Comparison of ENCODE assay signal across 20 mouse cellular contexts in the genomic region with DNA sequence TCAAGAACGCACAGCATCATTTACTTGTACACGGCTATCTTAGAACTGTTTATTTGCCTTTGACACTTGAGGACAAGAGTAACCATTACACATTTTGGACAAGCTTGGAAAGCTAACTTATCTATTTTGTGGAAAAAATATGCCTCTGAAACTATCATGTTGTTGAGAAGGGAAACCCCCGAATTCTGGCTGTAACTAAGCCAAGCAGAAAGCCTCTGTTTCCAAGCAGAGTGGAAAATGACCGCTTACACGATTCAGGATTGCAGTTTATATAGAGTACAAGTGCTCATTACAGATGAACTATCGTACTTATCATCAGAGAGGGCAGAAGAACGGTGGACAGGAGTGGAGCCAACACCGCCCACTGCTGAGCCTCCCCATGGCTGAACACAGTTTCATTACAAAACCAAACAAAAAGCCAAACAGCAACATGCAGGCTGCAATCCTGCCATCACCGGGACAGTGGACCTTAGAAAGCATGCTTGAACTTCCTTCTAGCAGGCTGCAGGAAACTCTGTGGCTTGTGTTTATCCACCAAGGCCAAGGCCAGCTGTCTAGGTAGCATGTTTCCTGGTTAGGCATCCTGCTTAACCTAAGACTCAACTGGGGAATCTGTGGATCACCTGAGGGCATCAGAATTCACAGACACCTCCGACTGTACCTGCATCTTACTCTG.
DNase-seq lines count a peak whose midpoint lies in the region; ATAC-seq and TF ChIP-seq lines count a peak whose summit lies in the region.
"Had no signal": no experiment of that assay in that cellular context is flagged by ENCODE, and none has a peak within 500 bp of the region (broad histone marks: within the 10 kb centered on the region; RNA-seq: fewer than 3 reads in every experiment).

No protein-coding gene starts in this region.

- H3K4me3 ChIP-seq in gastrocnemius, adult 2 months, result no peak overlapping the region
- no peak overlapping the region for H3K4me3 ChIP-seq in midbrain, embryonic 10.5 days
- no peak overlapping the region for H3K4me3 ChIP-seq in midbrain, embryonic 11.5 days (ENCODE audit: low read depth, low read length)
- no peak overlapping the region for H3K4me3 ChIP-seq in hindbrain, embryonic 14.5 days (replicated peaks; ENCODE audit: low read length)
- no peak overlapping the region for H3K4me3 ChIP-seq in stomach, embryonic 16.5 days (replicated peaks; ENCODE audit: low read length)
- H3K4me3 ChIP-seq: forebrain, embryonic 12.5 days; heart, adult 2 months; liver, embryonic 12.5 days had no signal

- no peaks in the 10 kb centered on the region for H3K36me3 ChIP-seq in midbrain, embryonic 10.5 days
- no peaks in the 10 kb centered on the region for H3K36me3 ChIP-seq in midbrain, embryonic 11.5 days (ENCODE audit: control insufficient read depth, insufficient read depth, low read length)
- no peaks in the 10 kb centered on the region for H3K36me3 ChIP-seq in hindbrain, embryonic 14.5 days (replicated peaks; ENCODE audit: control insufficient read depth, insufficient read depth)
- no peaks in the 10 kb centered on the region for H3K36me3 ChIP-seq in stomach, embryonic 16.5 days (ENCODE audit: control insufficient read depth, insufficient read depth, low read length)
- H3K36me3 ChIP-seq: forebrain, embryonic 12.5 days; liver, embryonic 12.5 days had no signal

- H3K27me3 ChIP-seq in midbrain, embryonic 10.5 days (ENCODE audit: low read depth, poor library complexity, severe bottlenecking), result no peaks in the 10 kb centered on the region
- no peaks in the 10 kb centered on the region for H3K27me3 ChIP-seq in midbrain, embryonic 11.5 days (ENCODE audit: control insufficient read depth, insufficient read depth, low read length)
- no peaks in the 10 kb centered on the region for H3K27me3 ChIP-seq in hindbrain, embryonic 14.5 days (ENCODE audit: control insufficient read depth, insufficient read depth, low read length)
- no peaks in the 10 kb centered on the region for H3K27me3 ChIP-seq in stomach, embryonic 16.5 days (ENCODE audit: control insufficient read depth, insufficient read depth, low read length)
- H3K27me3 ChIP-seq: forebrain, embryonic 12.5 days; liver, embryonic 12.5 days had no signal

- no peak for TF ChIP-seq CTCF in gastrocnemius, adult 2 months (IDR thresholded peaks at IDR 0.05)

- H3K9ac ChIP-seq in midbrain, embryonic 11.5 days (ENCODE audit: low read length), result no peak overlapping the region
- no peak overlapping the region for H3K9ac ChIP-seq in hindbrain, embryonic 14.5 days
- H3K9ac ChIP-seq in stomach, embryonic 16.5 days (ENCODE audit: low read length), result no peak overlapping the region
- H3K9ac ChIP-seq: forebrain, embryonic 12.5 days; liver, embryonic 12.5 days had no signal

- no peak for ATAC-seq in midbrain, embryonic 11.5 days (ENCODE audit: low FRiP score)
- no peak for ATAC-seq in hindbrain, embryonic 14.5 days (ENCODE audit: low FRiP score)
- no peak; the same call in 1 of the 2 replicates for ATAC-seq in stomach, embryonic 16.5 days (ENCODE audit: insufficient read depth, low FRiP score)
- no peak for ATAC-seq in erythroblast, adult 5-6 weeks (replicated peaks; ENCODE audit: low FRiP score, poor library complexity, severe bottlenecking)
- ATAC-seq: liver, embryonic 12.5 days had no signal

- intact Hi-C loops in gastrocnemius, adult 2 months (cut with DNase I), result loop anchor here (10.0 kb wide), 1 partner anchor 193 kb away; no protein-coding TSS in a partner anchor

- no peaks in the 10 kb centered on the region for H3K9me3 ChIP-seq in midbrain, embryonic 10.5 days (replicated peaks)
- no peaks in the 10 kb centered on the region for H3K9me3 ChIP-seq in midbrain, embryonic 11.5 days (ENCODE audit: control insufficient read depth, low read length)
- no peaks in the 10 kb centered on the region for H3K9me3 ChIP-seq in hindbrain, embryonic 14.5 days (ENCODE audit: control insufficient read depth, low read length)
- H3K9me3 ChIP-seq in stomach, embryonic 16.5 days (replicated peaks; ENCODE audit: control insufficient read depth, low read length), result no peaks in the 10 kb centered on the region
- H3K9me3 ChIP-seq: forebrain, embryonic 12.5 days; G1E; liver, embryonic 12.5 days had no signal

- no peak overlapping the region for H3K4me2 ChIP-seq in midbrain, embryonic 11.5 days
- H3K4me2 ChIP-seq in hindbrain, embryonic 14.5 days (replicated peaks), result no peak overlapping the region
- H3K4me2 ChIP-seq in stomach, embryonic 16.5 days (ENCODE audit: low read depth, low read length), result no peak overlapping the region
- H3K4me2 ChIP-seq: forebrain, embryonic 12.5 days; liver, embryonic 12.5 days had no signal

- peaks cover 64% of the 10 kb centered on the region for H3K4me1 ChIP-seq in midbrain, embryonic 10.5 days
- H3K4me1 ChIP-seq in midbrain, embryonic 11.5 days (ENCODE audit: control insufficient read depth, insufficient read depth, low read length), result peaks cover 26% of the 10 kb centered on the region
- peaks cover 48% of the 10 kb centered on the region for H3K4me1 ChIP-seq in hindbrain, embryonic 14.5 days (replicated peaks; ENCODE audit: control insufficient read depth, insufficient read depth, low read length)
- H3K4me1 ChIP-seq in stomach, embryonic 16.5 days (ENCODE audit: control insufficient read depth, insufficient read depth, low read length), result peaks cover 27% of the 10 kb centered on the region

- DNase-seq in gastrocnemius, adult 2 months, result no peak
- no peak for DNase-seq in gastrocnemius, adult 8-10 months (ENCODE audit: low spot score in 2 of 2)
- DNase-seq in midbrain, embryonic 10.5 days (ENCODE audit: low spot score), result no peak
- no peak for DNase-seq in midbrain, embryonic 11.5 days (ENCODE audit: low spot score, missing footprints)
- no peak for DNase-seq in hindbrain, embryonic 14.5 days (ENCODE audit: low spot score)
- no peak for DNase-seq in ovary, postnatal 14 days (ENCODE audit: low spot score)
- DNase-seq: adrenal gland, postnatal 14 days; B cell, adult 2 months; cerebellum, postnatal 10 days; heart, adult 2 months; heart, postnatal 36 days; lung, postnatal 14 days; right cerebral cortex, postnatal 4 days; thymus, postnatal 25 days had no signal

- peak overlapping the region; percentile 87 for H3K27ac ChIP-seq in gastrocnemius, adult 2 months
- peak overlapping the region; percentile 38; the same call in 1 of the 2 replicates for H3K27ac ChIP-seq in midbrain, embryonic 10.5 days (replicated peaks)
- no peak overlapping the region for H3K27ac ChIP-seq in midbrain, embryonic 11.5 days (ENCODE audit: low read depth, low read length)
- H3K27ac ChIP-seq in hindbrain, embryonic 14.5 days, result peak overlapping the region; percentile 52
- peak overlapping the region; percentile 58 for H3K27ac ChIP-seq in stomach, embryonic 16.5 days (ENCODE audit: low read length)
- H3K27ac ChIP-seq: heart, adult 2 months; kidney, postnatal 0 days; liver, embryonic 12.5 days had no signal

- WGBS in midbrain, embryonic 10.5 days, result 80% methylated on average over 10 of the region's 10 CpGs
- 74% methylated on average over 10 of the region's 10 CpGs for WGBS in midbrain, embryonic 11.5 days
- 70% methylated on average over 10 of the region's 10 CpGs for WGBS in hindbrain, embryonic 14.5 days
- 33% methylated on average over 10 of the region's 10 CpGs for WGBS in stomach, embryonic 16.5 days
